Mouse (Mus musculus) megakaryocyte progenitor cell, adult 5-6 weeks (primary cell): ENCODE data around the gene Klk1b4. TPM values are rescaled to one million over a fixed set of nuclear protein-coding genes. Genes with fewer than 3 reads are reported as not detected.

Experiments
- ATAC-seq: replicated peaks from 2 replicates; pipeline ENCODE4 v1.8.0; 2016; ENCODE audit warnings: mild to moderate bottlenecking, moderate TSS enrichment, inconsistent platforms; ENCODE audit not compliant: poor library complexity
- total RNA-seq, 2 experiments: library from RNA; stranded (forward) in 1 of 2; stranded (reverse) in 1 of 2; fragments of 157-497, 149-512 nt in 1 of 2; fragments of 200-1000 nt in 1 of 2; gene quantifications; 2 replicates each; pipeline versions ENCODE4 v1.2.3 to v1.2.4; 2015 to 2017

Gene Klk1b4
- total RNA-seq, 2 experiments from 2014 or later, result not detected

- ATAC-seq, result 0 out of 2 replicates have a peak, but pooled peaks have one; percentile 12
These were observed 45.9 kb downstream of the Klk1b4 start for GRCm38 (mm10) chr7:44253023-44253616.

- ATAC-seq, result no peak
These were observed 47.7 kb downstream of the Klk1b4 start for GRCm38 (mm10) chr7:44254930-44255329.

GRCm38 (mm10) chr7:44257278-44257677 is 50.0 kb downstream of the Klk1b4 start, which contains the start of gene Acp4:
Gene Acp4 (minus strand): TSS chr7:44257378.
- ATAC-seq, result no peak

- no peak for ATAC-seq
These were observed 53.2 kb downstream of the Klk1b4 start for GRCm38 (mm10) chr7:44260410-44260809.

- no peak for ATAC-seq
These were observed 53.9 kb downstream of the Klk1b4 start, which contains the start of gene Gm15517 for GRCm38 (mm10) chr7:44261147-44261546. Gene Gm15517 (plus strand): TSS chr7:44261447.

Other genes starting within 250 kb of the Klk1b4 start
- gene Klk1b1, start 240.7 kb upstream of the Klk1b4 start, total RNA-seq (2015), result not detected in 2 replicates
- gene Klk1b1, start 240.7 kb upstream of the Klk1b4 start, total RNA-seq (2017), result not detected in 2 replicates
- gene Klk1b9, start 231.4 kb upstream of the Klk1b4 start, total RNA-seq (2015), result not detected in 2 replicates
- gene Klk1b9, start 231.4 kb upstream of the Klk1b4 start, total RNA-seq (2017), result not detected in 2 replicates
- not detected in 2 replicates for gene Klk1b11, start 211.6 kb upstream of the Klk1b4 start, total RNA-seq (2015)
- gene Klk1b11, start 211.6 kb upstream of the Klk1b4 start, total RNA-seq (2017), result not detected in 2 replicates
- not detected in 2 replicates for gene Klk1b26, start 195.3 kb upstream of the Klk1b4 start, total RNA-seq (2015)
- not detected in 2 replicates for gene Klk1b26, start 195.3 kb upstream of the Klk1b4 start, total RNA-seq (2017)
- gene Klk1b27, start 155.1 kb upstream of the Klk1b4 start, total RNA-seq (2015), result not detected in 2 replicates
- not detected in 2 replicates for gene Klk1b27, start 155.1 kb upstream of the Klk1b4 start, total RNA-seq (2017)
- gene Klk1b21, start 105.1 kb upstream of the Klk1b4 start, total RNA-seq (2015), result not detected in 2 replicates
- gene Klk1b21, start 105.1 kb upstream of the Klk1b4 start, total RNA-seq (2017), result not detected in 2 replicates
- gene Klk1b22, start 94.8 kb upstream of the Klk1b4 start, total RNA-seq (2015), result not detected in 2 replicates
- gene Klk1b22, start 94.8 kb upstream of the Klk1b4 start, total RNA-seq (2017), result not detected in 2 replicates
- gene Klk1b16, start 70.7 kb upstream of the Klk1b4 start, total RNA-seq (2015), result not detected in 2 replicates
- gene Klk1b16, start 70.7 kb upstream of the Klk1b4 start, total RNA-seq (2017), result not detected in 2 replicates
- gene Klk1b24, start 19.2 kb upstream of the Klk1b4 start, total RNA-seq (2015), result not detected in 2 replicates
- gene Klk1b24, start 19.2 kb upstream of the Klk1b4 start, total RNA-seq (2017), result not detected in 2 replicates
- gene Klk1b3, start 9.2 kb upstream of the Klk1b4 start, total RNA-seq (2015), result not detected in 2 replicates
- not detected in 2 replicates for gene Klk1b3, start 9.2 kb upstream of the Klk1b4 start, total RNA-seq (2017)
- not detected in 2 replicates for gene Klk1b5, start 8.5 kb downstream of the Klk1b4 start, total RNA-seq (2015)
- gene Klk1b5, start 8.5 kb downstream of the Klk1b4 start, total RNA-seq (2017), result not detected in 2 replicates
- not detected in 2 replicates for gene Klk1, start 17.9 kb downstream of the Klk1b4 start, total RNA-seq (2015)
- not detected in 2 replicates for gene Klk1, start 17.9 kb downstream of the Klk1b4 start, total RNA-seq (2017)
- not detected in 2 replicates for gene Gm36864, start 28.7 kb downstream of the Klk1b4 start, total RNA-seq (2015)
- not detected in 2 replicates for gene Gm36864, start 28.7 kb downstream of the Klk1b4 start, total RNA-seq (2017)
- 0.34 and 1.8 TPM in 2 replicates for gene 1700028J19Rik, start 39.3 kb downstream of the Klk1b4 start, total RNA-seq (2015)
- gene 1700028J19Rik, start 39.3 kb downstream of the Klk1b4 start, total RNA-seq (2017), result 0.30 and 0.37 TPM in 2 replicates
- gene 2410002F23Rik, start 39.3 kb downstream of the Klk1b4 start, total RNA-seq (2015), result 54.0 and 60.6 TPM in 2 replicates
- gene 2410002F23Rik, start 39.3 kb downstream of the Klk1b4 start, total RNA-seq (2017), result 71.7 and 74.6 TPM in 2 replicates
- gene Acp4, start 49.9 kb downstream of the Klk1b4 start, total RNA-seq (2015), result not detected in 2 replicates
- gene Acp4, start 49.9 kb downstream of the Klk1b4 start, total RNA-seq (2017), result 0.04 TPM in 1 of 2 replicates, not detected in the other
- gene Gm15517, start 54.0 kb downstream of the Klk1b4 start, total RNA-seq (2015), result not detected in 2 replicates
- gene Gm15517, start 54.0 kb downstream of the Klk1b4 start, total RNA-seq (2017), result not detected in 2 replicates
- gene Clec11a, start 99.5 kb downstream of the Klk1b4 start, total RNA-seq (2015), result 4.1 TPM in 2 replicates
- 4.2 and 4.4 TPM in 2 replicates for gene Clec11a, start 99.5 kb downstream of the Klk1b4 start, total RNA-seq (2017)
- 0.05 and 0.49 TPM in 2 replicates for gene Shank1, start 102.8 kb downstream of the Klk1b4 start, total RNA-seq (2015)
- not detected in 2 replicates for gene Shank1, start 102.8 kb downstream of the Klk1b4 start, total RNA-seq (2017)
- gene Syt3, start 176.7 kb downstream of the Klk1b4 start, total RNA-seq (2015), result 0.22 and 0.24 TPM in 2 replicates
- 0.12 and 0.14 TPM in 2 replicates for gene Syt3, start 176.7 kb downstream of the Klk1b4 start, total RNA-seq (2017)
- gene 1700008O03Rik, start 178.4 kb downstream of the Klk1b4 start, total RNA-seq (2015), result 0.44 and 1.5 TPM in 2 replicates
- gene 1700008O03Rik, start 178.4 kb downstream of the Klk1b4 start, total RNA-seq (2017), result 1.8 and 2.2 TPM in 2 replicates
- gene Lrrc4b, start 221.6 kb downstream of the Klk1b4 start, total RNA-seq (2015), result not detected in 2 replicates
- gene Lrrc4b, start 221.6 kb downstream of the Klk1b4 start, total RNA-seq (2017), result not detected in 2 replicates